Mouse (Mus musculus): ENCODE data around the gene Spata13. TPM values are rescaled to one million over a fixed set of nuclear protein-coding genes. Genes with fewer than 3 reads are reported as not detected.

Spata13 gene
- polyA plus RNA-seq, 1 experiment from 2014 or later = 13.4 TPM

GRCm38 (mm10) chr14:60682361-60683023 lies 48.7 kb downstream of the Spata13 start:
- no peak for ATAC-seq (ENCODE audit: extremely low read depth, insufficient number of reproducible peaks, low FRiP score, low TSS enrichment)

GRCm38 (mm10) chr14:60683989-60684388 lies 50.2 kb downstream of the Spata13 start:
- 79% methylated on average over 10 of the region's 10 CpGs for WGBS
- H3K27ac ChIP-seq (replicated peaks) = no peak overlapping the region

More at GRCm38 (mm10) chr14:60682361-60683023, 48.7 kb downstream of the Spata13 start:
- 39% methylated on average over 12 of the region's 12 CpGs for WGBS
- Histone ChIP-seq H3K27me3 (replicated peaks) (0 out of 2 replicates have a peak, but pooled peaks cover 3% of the 10 kb centered on the region), H3K4me2 (peak overlapping the region; percentile 4; the same call in 1 of the 2 replicates), H3K4me1 (peaks cover 15% of the 10 kb centered on the region), H3K9me3 (no peaks in the 10 kb centered on the region), H3K27ac (replicated peaks) (no peak overlapping the region; the same call in 1 of the 2 replicates), H3K4me3 (no peak overlapping the region), H3K36me3 (no peaks in the 10 kb centered on the region), H3K9ac (no peak overlapping the region)

GRCm38 (mm10) chr14:60686733-60687132 lies 52.9 kb downstream of the Spata13 start:
- H3K4me1 ChIP-seq = peaks cover 14% of the 10 kb centered on the region
- 86% methylated on average over 11 of the region's 11 CpGs for WGBS
- no peaks in the 10 kb centered on the region for H3K36me3 ChIP-seq
- no peak overlapping the region for H3K9ac ChIP-seq
- no peak for ATAC-seq (ENCODE audit: extremely low read depth, insufficient number of reproducible peaks, low FRiP score, low TSS enrichment)
- no peaks in the 10 kb centered on the region for H3K9me3 ChIP-seq
- H3K27me3 ChIP-seq (replicated peaks) = peaks cover 11% of the 10 kb centered on the region; the same call in 1 of the 2 replicates
- H3K4me3 ChIP-seq = no peak overlapping the region
- no peak overlapping the region for H3K4me2 ChIP-seq
- H3K27ac ChIP-seq (replicated peaks) = no peak overlapping the region

More at GRCm38 (mm10) chr14:60683989-60684388, 50.2 kb downstream of the Spata13 start:
- Histone ChIP-seq H3K36me3 (no peaks in the 10 kb centered on the region), H3K9ac (no peak overlapping the region), H3K4me1 (peaks cover 15% of the 10 kb centered on the region), H3K4me3 (no peak overlapping the region), H3K4me2 (no peak overlapping the region), H3K27me3 (replicated peaks) (0 out of 2 replicates have a peak, but pooled peaks cover 3% of the 10 kb centered on the region), H3K9me3 (no peaks in the 10 kb centered on the region)
- ATAC-seq (ENCODE audit: extremely low read depth, insufficient number of reproducible peaks, low FRiP score, low TSS enrichment) = no peak

GRCm38 (mm10) chr14:60687241-60687640 lies 53.4 kb downstream of the Spata13 start:
- 78% methylated on average over 7 of the region's 7 CpGs for WGBS
- ATAC-seq (ENCODE audit: extremely low read depth, insufficient number of reproducible peaks, low FRiP score, low TSS enrichment) = no peak
- Histone ChIP-seq H3K4me2 (no peak overlapping the region), H3K27ac (replicated peaks) (no peak overlapping the region), H3K9ac (no peak overlapping the region), H3K9me3 (no peaks in the 10 kb centered on the region), H3K36me3 (no peaks in the 10 kb centered on the region), H3K27me3 (replicated peaks) (peaks cover 11% of the 10 kb centered on the region; the same call in 1 of the 2 replicates), H3K4me1 (peaks cover 9% of the 10 kb centered on the region), H3K4me3 (no peak overlapping the region)

GRCm38 (mm10) chr14:60688509-60689205 lies 54.9 kb downstream of the Spata13 start:
- H3K4me2 ChIP-seq = no peak overlapping the region
- H3K9me3 ChIP-seq = no peaks in the 10 kb centered on the region
- H3K9ac ChIP-seq = no peak overlapping the region
- peaks cover 9% of the 10 kb centered on the region for H3K4me1 ChIP-seq
- no peaks in the 10 kb centered on the region for H3K36me3 ChIP-seq
- no peak for ATAC-seq (ENCODE audit: extremely low read depth, insufficient number of reproducible peaks, low FRiP score, low TSS enrichment)
- H3K27ac ChIP-seq (replicated peaks) = no peak overlapping the region
- peaks cover 11% of the 10 kb centered on the region; the same call in 1 of the 2 replicates for H3K27me3 ChIP-seq (replicated peaks)
- H3K4me3 ChIP-seq = no peak overlapping the region
- WGBS = 35% methylated on average over 7 of the region's 7 CpGs

GRCm38 (mm10) chr14:60689768-60690167 lies 56.0 kb downstream of the Spata13 start:
- no peak overlapping the region for H3K4me2 ChIP-seq
- no peak overlapping the region for H3K4me3 ChIP-seq
- H3K36me3 ChIP-seq = no peaks in the 10 kb centered on the region
- peaks cover 9% of the 10 kb centered on the region for H3K4me1 ChIP-seq
- no peak overlapping the region for H3K9ac ChIP-seq
- no peak for ATAC-seq (ENCODE audit: extremely low read depth, insufficient number of reproducible peaks, low FRiP score, low TSS enrichment)
- no peaks in the 10 kb centered on the region for H3K9me3 ChIP-seq
- 80% methylated on average over 5 of the region's 5 CpGs for WGBS
- H3K27me3 ChIP-seq (replicated peaks) = peaks cover 11% of the 10 kb centered on the region; the same call in 1 of the 2 replicates
- no peak overlapping the region for H3K27ac ChIP-seq (replicated peaks)

- Histone ChIP-seq H3K36me3 (no peaks in the 10 kb centered on the region), H3K4me1 (peaks cover 9% of the 10 kb centered on the region), H3K4me3 (no peak overlapping the region), H3K4me2 (no peak overlapping the region), H3K9ac (no peak overlapping the region), H3K27me3 (replicated peaks) (peaks cover 11% of the 10 kb centered on the region; the same call in 1 of the 2 replicates), H3K9me3 (no peaks in the 10 kb centered on the region), H3K27ac (replicated peaks) (no peak overlapping the region)
- 79% methylated on average over 7 of the region's 7 CpGs for WGBS
- no peak for ATAC-seq (ENCODE audit: extremely low read depth, insufficient number of reproducible peaks, low FRiP score, low TSS enrichment)
These were observed 56.8 kb downstream of the Spata13 start for GRCm38 (mm10) chr14:60690631-60691030.

GRCm38 (mm10) chr14:60693122-60693536 lies 59.3 kb downstream of the Spata13 start:
- peak overlapping the region; percentile 13; the same call in 1 of the 2 replicates for H3K4me2 ChIP-seq
- 0 out of 2 replicates have a peak overlapping the region, but pooled peaks have one; percentile 7 for H3K9ac ChIP-seq
- H3K4me1 ChIP-seq = peaks cover 9% of the 10 kb centered on the region
- H3K27me3 ChIP-seq (replicated peaks) = peaks cover 8% of the 10 kb centered on the region; the same call in 1 of the 2 replicates
- WGBS = 55% methylated on average over 11 of the region's 11 CpGs
- H3K9me3 ChIP-seq = no peaks in the 10 kb centered on the region
- H3K36me3 ChIP-seq = no peaks in the 10 kb centered on the region
- no peak overlapping the region for H3K4me3 ChIP-seq
- ATAC-seq (ENCODE audit: extremely low read depth, insufficient number of reproducible peaks, low FRiP score, low TSS enrichment) = no peak
- H3K27ac ChIP-seq (replicated peaks) = no peak overlapping the region

- Histone ChIP-seq H3K9ac (no peak overlapping the region), H3K9me3 (no peaks in the 10 kb centered on the region), H3K4me2 (no peak overlapping the region), H3K4me1 (peaks cover 9% of the 10 kb centered on the region), H3K27ac (replicated peaks) (no peak overlapping the region), H3K36me3 (no peaks in the 10 kb centered on the region), H3K4me3 (no peak overlapping the region), H3K27me3 (replicated peaks) (peaks cover 8% of the 10 kb centered on the region; the same call in 1 of the 2 replicates)
- 70% methylated on average over 5 of the region's 5 CpGs for WGBS
- no peak for ATAC-seq (ENCODE audit: extremely low read depth, insufficient number of reproducible peaks, low FRiP score, low TSS enrichment)
These were observed 59.9 kb downstream of the Spata13 start for GRCm38 (mm10) chr14:60693666-60694065.

GRCm38 (mm10) chr14:60694215-60694997 lies 60.6 kb downstream of the Spata13 start:
- Histone ChIP-seq H3K36me3 (no peaks in the 10 kb centered on the region), H3K9me3 (no peaks in the 10 kb centered on the region), H3K27me3 (replicated peaks) (peaks cover 6% of the 10 kb centered on the region; the same call in 1 of the 2 replicates), H3K4me2 (no peak overlapping the region), H3K4me3 (no peak overlapping the region), H3K9ac (no peak overlapping the region), H3K4me1 (peaks cover 9% of the 10 kb centered on the region), H3K27ac (replicated peaks) (no peak overlapping the region)
- whole genome bisulfite sequencing = 64% methylated on average over 14 of the region's 14 CpGs
- ATAC-seq (ENCODE audit: extremely low read depth, insufficient number of reproducible peaks, low FRiP score, low TSS enrichment) = no peak

GRCm38 (mm10) chr14:60697351-60697750 lies 63.5 kb downstream of the Spata13 start:
- ATAC-seq (ENCODE audit: extremely low read depth, insufficient number of reproducible peaks, low FRiP score, low TSS enrichment) = no peak; the same call in 1 of the 2 replicates
- 79% methylated on average over 8 of the region's 8 CpGs for WGBS
- peaks cover 9% of the 10 kb centered on the region for H3K4me1 ChIP-seq
- no peaks in the 10 kb centered on the region for H3K9me3 ChIP-seq
- H3K27ac ChIP-seq (replicated peaks) = no peak overlapping the region
- H3K9ac ChIP-seq = no peak overlapping the region
- no peaks in the 10 kb centered on the region for H3K27me3 ChIP-seq (replicated peaks)
- no peaks in the 10 kb centered on the region for H3K36me3 ChIP-seq
- no peak overlapping the region for H3K4me3 ChIP-seq
- no peak overlapping the region for H3K4me2 ChIP-seq
